Mouse (Mus musculus) olfactory bulb, adult 2 months (tissue): ENCODE measurements around the gene Dbndd1.

ENCODE experiments used
- CTCF ChIP-seq: fragments of 200-500 bp; IDR thresholded peaks from 2 replicates; pipeline ENCODE4 v1.5.1; 2012; ENCODE audit warnings: low read depth, mild to moderate bottlenecking, low read length, moderate library complexity; ENCODE audit not compliant: insufficient read depth
- POLR2A ChIP-seq: fragments of 200-500 bp; IDR thresholded peaks from 2 replicates; pipeline ENCODE4 v1.6.1; 2012; ENCODE audit warnings: mild to moderate bottlenecking, low read depth, low read length, moderate library complexity; ENCODE audit not compliant: insufficient read depth

- TF ChIP-seq CTCF (no peak), POLR2A (no peak)
These were observed 21.7 kb upstream of the Dbndd1 start for GRCm38 (mm10) chr8:123536990-123537380.
